Mouse (Mus musculus) lung, embryonic 16.5 days (tissue): ENCODE measurements around the gene Hoxc8. TPM values are rescaled to one million over a fixed set of nuclear protein-coding genes. Genes with fewer than 3 reads are reported as not detected.

Source experiments
- ATAC-seq: fragments of 200-750 bp; cut with Nextera tagmentation; 2 replicates; pipeline ENCODE4 v1.8.0; 2017; ENCODE audit warnings: low read depth, mild to moderate bottlenecking, moderate library complexity
- H3K27ac ChIP-seq: fragments of 300-500 bp; sonication (generic); 2 replicates; pipeline ENCODE4 v1.5.1; 2014; ENCODE audit warnings: mild to moderate bottlenecking, control low read depth, low read length
- H3K27me3 ChIP-seq: fragments of 300-500 bp; sonication (generic); 2 replicates; pipeline ENCODE4 v1.6.1; 2014; ENCODE audit warnings: low read depth, low read length, mixed read lengths; ENCODE audit not compliant: control insufficient read depth, insufficient read depth
- H3K36me3 ChIP-seq: fragments of 300-500 bp; sonication (generic); 2 replicates; pipeline ENCODE4 v1.6.1; 2014; ENCODE audit warnings: low read length; ENCODE audit not compliant: control insufficient read depth, insufficient read depth
- H3K4me1 ChIP-seq: fragments of 300-500 bp; sonication (generic); replicated peaks from 2 replicates; pipeline ENCODE4 v1.6.1; 2014; ENCODE audit warnings: low read length, mixed read lengths; ENCODE audit not compliant: control insufficient read depth, insufficient read depth
- H3K4me2 ChIP-seq: fragments of 300-500 bp; sonication (generic); 2 replicates; pipeline ENCODE4 v1.6.1; 2014; ENCODE audit warnings: low read depth, low read length, control low read depth
- H3K4me3 ChIP-seq: fragments of 300-500 bp; sonication (generic); 2 replicates; pipeline ENCODE4 v1.5.1; 2014; ENCODE audit warnings: mild to moderate bottlenecking, low read length, control low read depth
- H3K9ac ChIP-seq: fragments of 300-500 bp; sonication (generic); 2 replicates; pipeline ENCODE4 v1.6.1; 2014; ENCODE audit warnings: low read length, control low read depth
- H3K9me3 ChIP-seq: fragments of 300-500 bp; sonication (generic); 2 replicates; pipeline ENCODE4 v1.6.1; 2016; ENCODE audit warnings: low read length; ENCODE audit not compliant: control insufficient read depth
- WGBS: fragments of 180-500 bp; shearing (Covaris S2); extraction: QIAGEN DNeasy Blood & Tissue Kit; methylation state at CpG from one replicate; pipeline ENCODE4 v1.1.7; 2014; 5-methylcytosine and 5-hydroxymethylcytosine counted together
- polyA plus RNA-seq: library from polyadenylated mRNA; unstranded; fragments of >200 nt; fragmentation: Nextera tagmentation; extraction: Ambion mirVana; gene quantifications from 2 replicates; pipeline ENCODE4 v1.2.1, GENCODE M21; 2015

The Hoxc8 gene
- polyA plus RNA-seq, 1 experiment from 2014 or later = 0.10 TPM

GRCm38 (mm10) chr15:102999183-102999831, 8.9 kb downstream of the Hoxc8 start:
- H3K36me3 ChIP-seq = no peaks in the 10 kb centered on the region
- H3K4me2 ChIP-seq = peak overlapping the region; percentile 62
- peaks cover 95% of the 10 kb centered on the region for H3K27me3 ChIP-seq
- no peaks in the 10 kb centered on the region; the same call in 1 of the 2 replicates for H3K4me1 ChIP-seq
- H3K27ac ChIP-seq = no peak overlapping the region
- H3K9me3 ChIP-seq = no peaks in the 10 kb centered on the region
- under 1% methylated on average over 33 of the region's 33 CpGs for WGBS
- H3K9ac ChIP-seq = peak overlapping the region; percentile 17; the same call in 1 of the 2 replicates
- peak; percentile 47; the same call in 1 of the 2 replicates for ATAC-seq
- peak overlapping the region; percentile 46 for H3K4me3 ChIP-seq

- Histone ChIP-seq H3K4me1 (no peaks in the 10 kb centered on the region; the same call in 1 of the 2 replicates), H3K4me2 (0 out of 2 replicates have a peak overlapping the region, but pooled peaks have one; percentile 62), H3K9me3 (no peaks in the 10 kb centered on the region), H3K27ac (no peak overlapping the region), H3K27me3 (peaks cover 95% of the 10 kb centered on the region), H3K36me3 (no peaks in the 10 kb centered on the region), H3K4me3 (no peak overlapping the region), H3K9ac (no peak overlapping the region)
- 0 out of 2 replicates have a peak, but pooled peaks have one; percentile 16 for ATAC-seq
- 5% methylated on average over 11 of the region's 11 CpGs for WGBS
Measured at GRCm38 (mm10) chr15:102999955-103000354, 9.5 kb downstream of the Hoxc8 start.

GRCm38 (mm10) chr15:103000501-103000901, 10.1 kb downstream of the Hoxc8 start:
- H3K9me3 ChIP-seq = no peaks in the 10 kb centered on the region
- H3K9ac ChIP-seq = no peak overlapping the region
- H3K27ac ChIP-seq = no peak overlapping the region
- peak overlapping the region; percentile 30 for H3K4me2 ChIP-seq
- no peak for ATAC-seq
- peaks cover 95% of the 10 kb centered on the region for H3K27me3 ChIP-seq
- under 1% methylated on average over 24 of the region's 24 CpGs for WGBS
- H3K36me3 ChIP-seq = no peaks in the 10 kb centered on the region
- no peaks in the 10 kb centered on the region; the same call in 1 of the 2 replicates for H3K4me1 ChIP-seq
- no peak overlapping the region for H3K4me3 ChIP-seq

- H3K4me1 ChIP-seq = no peaks in the 10 kb centered on the region; the same call in 1 of the 2 replicates
- H3K9me3 ChIP-seq = no peaks in the 10 kb centered on the region
- 24% methylated on average over 2 of the region's 2 CpGs for WGBS
- no peaks in the 10 kb centered on the region for H3K36me3 ChIP-seq
- no peak overlapping the region for H3K4me2 ChIP-seq
- ATAC-seq = no peak
- H3K9ac ChIP-seq = no peak overlapping the region
- H3K27me3 ChIP-seq = peaks cover 95% of the 10 kb centered on the region
- no peak overlapping the region for H3K4me3 ChIP-seq
- no peak overlapping the region for H3K27ac ChIP-seq
Measured at GRCm38 (mm10) chr15:103001370-103001769, 11.0 kb downstream of the Hoxc8 start.

- no peak for ATAC-seq
- H3K27me3 ChIP-seq = peaks cover 96% of the 10 kb centered on the region
- no peak overlapping the region for H3K4me3 ChIP-seq
Measured at GRCm38 (mm10) chr15:103002156-103002555, 11.7 kb downstream of the Hoxc8 start.

GRCm38 (mm10) chr15:103002821-103003448, 12.5 kb downstream of the Hoxc8 start:
- no peak for ATAC-seq
- Histone ChIP-seq H3K9me3 (no peaks in the 10 kb centered on the region), H3K27ac (no peak overlapping the region), H3K36me3 (no peaks in the 10 kb centered on the region), H3K4me1 (no peaks in the 10 kb centered on the region; the same call in 1 of the 2 replicates), H3K9ac (no peak overlapping the region), H3K4me2 (no peak overlapping the region), H3K4me3 (no peak overlapping the region), H3K27me3 (peaks cover 98% of the 10 kb centered on the region)
- 6% methylated on average over 13 of the region's 13 CpGs for WGBS

More at GRCm38 (mm10) chr15:103002156-103002555, 11.7 kb downstream of the Hoxc8 start:
- Histone ChIP-seq H3K9ac (no peak overlapping the region), H3K9me3 (no peaks in the 10 kb centered on the region), H3K36me3 (no peaks in the 10 kb centered on the region), H3K4me2 (no peak overlapping the region), H3K4me1 (no peaks in the 10 kb centered on the region; the same call in 1 of the 2 replicates), H3K27ac (no peak overlapping the region)
- WGBS = 22% methylated on average over 4 of the region's 4 CpGs

GRCm38 (mm10) chr15:103005308-103005707, 14.9 kb downstream of the Hoxc8 start:
- Histone ChIP-seq H3K27me3 (peaks cover 98% of the 10 kb centered on the region), H3K4me3 (no peak overlapping the region), H3K27ac (no peak overlapping the region), H3K4me1 (no peaks in the 10 kb centered on the region), H3K36me3 (no peaks in the 10 kb centered on the region), H3K4me2 (no peak overlapping the region), H3K9me3 (no peaks in the 10 kb centered on the region), H3K9ac (no peak overlapping the region)
- WGBS = under 1% methylated on average over 17 of the region's 17 CpGs
- no peak for ATAC-seq

GRCm38 (mm10) chr15:103005797-103006196, 15.4 kb downstream of the Hoxc8 start:
- Histone ChIP-seq H3K36me3 (no peaks in the 10 kb centered on the region), H3K4me1 (no peaks in the 10 kb centered on the region), H3K4me3 (no peak overlapping the region), H3K27ac (no peak overlapping the region), H3K9me3 (no peaks in the 10 kb centered on the region), H3K27me3 (peaks cover 98% of the 10 kb centered on the region), H3K9ac (no peak overlapping the region), H3K4me2 (no peak overlapping the region)
- WGBS = 7% methylated on average over 5 of the region's 5 CpGs
- ATAC-seq = no peak

- no peak for ATAC-seq
- peaks cover 98% of the 10 kb centered on the region for H3K27me3 ChIP-seq
- 23% methylated on average over 1 of the region's 1 CpGs for WGBS
- H3K36me3 ChIP-seq = no peaks in the 10 kb centered on the region
- no peaks in the 10 kb centered on the region for H3K4me1 ChIP-seq
- H3K4me3 ChIP-seq = no peak overlapping the region
- H3K9me3 ChIP-seq = no peaks in the 10 kb centered on the region
- no peak overlapping the region for H3K4me2 ChIP-seq
- H3K27ac ChIP-seq = no peak overlapping the region
- no peak overlapping the region for H3K9ac ChIP-seq
Measured at GRCm38 (mm10) chr15:103006326-103006725, 15.9 kb downstream of the Hoxc8 start.
